Mouse (Mus musculus) megakaryocyte, adult 5-6 weeks (primary cell): ENCODE results near the gene Nme8. TPM values are rescaled to one million over a fixed set of nuclear protein-coding genes. Genes with fewer than 3 reads are reported as not detected.

Source experiments
- ATAC-seq: 2 replicates; pipeline ENCODE4 v1.8.0; 2016; ENCODE audit warnings: mild to moderate bottlenecking, inconsistent platforms; ENCODE audit not compliant: poor library complexity, severe bottlenecking
- total RNA-seq, 2 experiments: library from RNA; stranded (forward) in 1 of 2; stranded (reverse) in 1 of 2; fragments of 153-499, 151-499 nt in 1 of 2; fragments of 221-1000, 200-1000 nt in 1 of 2; gene quantifications; 2 replicates each; pipeline versions ENCODE4 v1.2.3 to v1.2.4; 2015 to 2017

Gene Nme8
- total RNA-seq, 2 experiments from 2014 or later = 0.37 TPM; not detected in 1

DNA sequence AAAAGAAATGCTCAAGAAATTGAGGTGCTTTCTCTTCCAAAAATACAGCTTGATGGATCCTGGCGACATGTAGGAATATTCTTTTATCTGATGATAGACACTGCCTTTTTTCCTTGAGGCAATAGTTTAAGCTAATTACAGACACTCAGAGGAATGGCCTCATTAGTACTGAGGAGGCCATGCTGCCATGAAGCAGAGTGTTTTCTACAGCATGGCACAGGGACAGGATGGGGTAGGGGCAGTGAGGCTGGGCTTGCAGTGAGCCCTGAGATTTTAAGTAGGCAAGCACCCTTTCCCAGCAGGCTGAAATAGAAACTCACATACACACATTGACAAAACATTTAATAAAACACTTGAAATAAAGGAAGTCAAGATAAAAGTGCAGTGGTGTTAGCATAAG lies 95.1 kb downstream of the Nme8 start:
- ATAC-seq = no peak

DNA sequence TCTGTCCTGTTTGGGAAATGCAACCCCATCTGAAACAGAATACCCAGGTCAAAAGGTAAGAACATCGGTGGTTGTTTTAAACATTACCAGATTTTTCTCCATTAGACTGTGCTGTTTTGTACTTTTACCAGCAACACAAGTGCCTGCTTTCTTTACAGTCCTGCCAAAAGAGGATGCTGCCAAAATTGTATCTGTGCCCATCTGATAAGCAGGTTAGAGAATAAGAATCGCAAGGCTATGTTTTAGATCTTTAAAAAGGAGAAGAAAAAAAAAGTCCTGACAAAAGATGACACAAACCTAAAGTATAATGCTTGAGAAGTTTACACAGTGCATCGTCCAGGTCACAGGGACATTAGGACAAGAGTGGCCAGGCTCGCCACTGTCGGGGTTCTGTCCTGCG lies 98.4 kb downstream of the Nme8 start:
- ATAC-seq = no peak

GRCm38 (mm10) chr13:19595141-19595540 lies 102.5 kb downstream of the Nme8 start:
- no peak for ATAC-seq

Other genes starting within 250 kb of the Nme8 start
- 0.59 and 1.2 TPM in 2 replicates for gene Epdr1, start 77.9 kb downstream of the Nme8 start, total RNA-seq (2015)
- gene Epdr1, start 77.9 kb downstream of the Nme8 start, total RNA-seq (2017) = 0.11 and 0.69 TPM in 2 replicates
- gene Sfrp4, start 74.7 kb downstream of the Nme8 start, total RNA-seq (2015) = 1.8 TPM in 2 replicates
- gene Sfrp4, start 74.7 kb downstream of the Nme8 start, total RNA-seq (2017) = 0.33 and 1.9 TPM in 2 replicates
- gene Gpr141, start 126.5 kb upstream of the Nme8 start, total RNA-seq (2015) = 151 and 163 TPM in 2 replicates
- 201 and 203 TPM in 2 replicates for gene Gpr141, start 126.5 kb upstream of the Nme8 start, total RNA-seq (2017)